Mouse (Mus musculus): Measurements from ENCODE around the gene 1700021F05Rik.
"Not testable (repeated sequence)": the region's sequence is repeated elsewhere in the genome, so short reads cannot be mapped to it uniquely, and the experiment has no call there.

1700021F05Rik gene

DNA sequence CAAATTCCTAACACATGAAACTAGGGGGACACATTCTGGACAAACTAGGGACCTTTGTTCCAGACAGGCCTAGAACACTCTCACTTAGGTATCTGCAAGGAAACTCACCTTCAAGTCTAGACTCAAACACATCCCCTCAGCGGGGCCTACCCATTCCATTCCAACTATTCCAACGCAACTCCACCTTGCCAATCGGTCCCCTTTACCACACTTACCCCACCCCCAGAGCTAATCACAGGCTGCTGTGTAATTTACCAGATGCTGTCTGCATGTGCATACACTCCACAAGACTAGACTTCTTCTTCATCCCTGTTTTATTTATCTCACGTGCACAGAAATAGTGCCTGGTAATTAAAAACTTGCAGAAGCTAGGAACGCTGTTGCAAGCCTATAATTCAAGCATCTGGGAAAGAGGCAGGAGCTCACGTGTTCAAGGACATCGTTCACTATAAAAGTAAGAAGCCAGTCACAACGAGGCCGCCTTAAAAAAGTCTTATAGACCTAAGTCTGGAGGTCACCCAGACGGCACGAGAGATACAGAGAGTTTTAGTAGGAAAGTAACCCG, 966 bp downstream of the 1700021F05Rik start:
- no peak for DNase-seq (ENCODE audit: low spot score in 2 of 2)

DNA sequence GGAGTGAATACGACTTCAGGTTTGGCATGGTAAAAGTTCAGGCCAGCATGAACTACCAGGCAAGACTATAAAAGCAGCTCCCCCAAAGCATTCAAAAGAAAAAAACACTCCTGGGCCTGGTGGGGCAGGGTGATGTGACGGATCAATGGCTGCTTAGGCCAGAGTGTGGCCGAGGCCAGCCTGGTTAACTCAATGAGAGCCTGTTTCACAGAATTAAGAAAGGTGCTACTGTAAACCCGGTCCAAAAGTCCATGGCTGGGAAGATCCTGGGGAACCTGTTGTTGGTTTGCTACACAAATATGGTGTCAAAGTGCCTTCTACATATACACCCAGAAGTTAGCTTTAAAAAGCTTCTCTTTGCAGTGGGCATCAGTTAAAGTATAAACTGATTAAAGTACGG, 2.0 kb downstream of the 1700021F05Rik start:
- DNase-seq (ENCODE audit: low spot score in 2 of 2) = no peak

DNA sequence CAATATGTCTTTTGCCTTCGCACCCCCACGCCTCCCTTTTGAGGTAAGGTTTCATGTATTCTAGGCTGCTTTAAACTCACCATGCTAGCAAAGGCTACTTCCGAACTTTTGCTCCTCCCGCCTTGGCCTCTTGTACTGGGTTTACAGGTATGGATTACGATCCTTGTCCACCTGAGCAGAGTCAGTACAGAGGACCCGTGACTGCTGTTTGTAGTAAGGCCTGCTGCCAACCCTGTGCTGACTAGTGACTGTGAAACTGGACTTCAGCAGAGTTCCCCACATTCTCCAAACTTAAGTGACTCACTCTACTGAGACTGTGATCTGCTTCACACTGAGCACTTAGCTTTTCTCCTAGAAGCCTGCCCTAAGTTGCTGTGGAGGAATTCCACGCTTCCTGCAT, 3.1 kb downstream of the 1700021F05Rik start:
- DNase-seq (ENCODE audit: low spot score in 2 of 2) = no peak

DNA sequence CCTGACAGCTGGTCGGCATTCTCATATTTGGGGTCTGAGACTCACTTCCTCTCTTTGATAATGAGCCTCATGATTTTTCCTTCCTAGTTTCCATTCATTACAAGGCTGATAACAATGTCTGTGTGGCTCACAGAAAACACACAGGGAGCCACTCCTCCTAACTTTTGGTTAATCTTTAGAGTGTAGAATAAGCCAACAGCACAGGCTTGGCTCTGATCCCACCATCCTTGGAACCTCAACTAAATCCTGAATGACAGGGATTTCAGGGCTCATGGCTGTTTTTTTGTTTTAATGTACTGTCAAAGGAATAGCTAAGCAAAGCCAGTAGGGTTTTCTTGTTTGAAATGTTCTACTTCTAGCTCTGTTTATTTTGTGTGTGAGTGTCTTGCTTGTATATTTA, 6.4 kb downstream of the 1700021F05Rik start:
- no peak for DNase-seq (ENCODE audit: low spot score in 2 of 2)

DNA sequence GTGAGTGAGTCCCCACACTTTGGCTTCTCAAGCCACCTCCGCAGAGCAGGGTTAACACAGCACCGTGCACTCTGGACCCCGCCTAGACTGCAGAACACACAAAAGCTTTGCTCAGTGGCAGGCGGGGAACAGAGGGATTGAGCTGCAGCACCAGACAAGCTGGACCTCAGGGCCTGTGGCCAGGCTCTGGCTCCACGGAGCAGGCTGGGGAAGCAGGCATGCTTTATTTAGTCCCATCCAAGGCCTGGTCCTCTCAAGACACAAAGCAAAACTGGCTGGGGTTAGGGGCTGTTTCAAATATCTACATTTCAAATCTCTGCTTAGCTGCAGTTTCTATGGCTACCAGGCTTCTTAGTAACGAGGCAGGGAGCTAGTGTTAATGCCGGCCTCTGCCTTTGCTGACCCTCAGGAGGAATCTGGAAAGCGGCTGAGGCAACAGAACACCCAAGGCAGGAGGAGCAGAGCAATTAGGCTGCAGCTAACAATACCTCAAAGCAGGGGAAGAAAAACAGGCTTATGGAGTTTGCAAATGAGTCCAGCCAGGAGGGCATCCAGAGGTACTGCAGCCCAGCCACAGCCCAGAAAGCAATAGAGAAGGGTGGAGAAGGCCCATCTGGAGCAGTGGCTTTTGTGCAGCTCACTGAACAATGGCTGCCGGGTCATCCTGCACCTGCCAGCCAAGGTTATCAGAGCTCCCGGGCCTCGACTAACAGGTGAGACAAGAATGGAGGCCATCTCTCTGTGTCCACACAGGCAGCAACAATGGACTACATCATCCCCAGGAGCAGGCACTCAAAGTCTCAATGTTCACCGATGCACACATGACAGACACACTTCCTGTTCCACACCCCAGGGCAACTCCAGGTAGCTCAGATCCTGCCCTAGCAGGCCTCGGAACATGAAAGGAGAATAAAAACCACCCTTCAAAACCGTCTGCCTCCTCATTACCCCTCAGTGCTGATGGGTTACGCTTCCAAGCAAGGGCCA, 13.2 kb downstream of the 1700021F05Rik start:
- no peak for DNase-seq (ENCODE audit: low spot score in 2 of 2)

DNA sequence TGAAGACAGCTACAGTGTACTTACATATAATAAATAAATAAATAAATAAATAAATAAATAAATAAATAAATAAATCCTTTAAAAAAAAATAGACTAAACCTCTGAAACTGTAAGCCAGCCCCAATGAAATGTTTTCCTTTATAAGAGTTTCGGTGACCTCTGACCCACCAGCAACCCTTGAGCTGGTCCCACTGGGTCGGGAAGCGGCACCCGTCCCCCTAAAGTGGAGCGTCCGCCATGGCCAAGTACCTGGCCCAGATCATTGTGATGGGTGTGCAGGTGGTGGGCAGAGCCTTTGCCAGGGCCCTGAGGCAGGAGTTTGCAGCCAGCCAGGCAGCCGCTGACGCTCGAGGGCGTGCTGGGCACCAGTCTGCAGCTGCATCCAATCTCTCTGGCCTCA, 16.9 kb downstream of the 1700021F05Rik start, which contains the start of gene Gm9803:
Gene Gm9803 (plus strand): TSS at position 154 of the 400 bp plus-strand sequence.
- not testable (repeated sequence) for DNase-seq (ENCODE audit: low spot score in 2 of 2)

DNA sequence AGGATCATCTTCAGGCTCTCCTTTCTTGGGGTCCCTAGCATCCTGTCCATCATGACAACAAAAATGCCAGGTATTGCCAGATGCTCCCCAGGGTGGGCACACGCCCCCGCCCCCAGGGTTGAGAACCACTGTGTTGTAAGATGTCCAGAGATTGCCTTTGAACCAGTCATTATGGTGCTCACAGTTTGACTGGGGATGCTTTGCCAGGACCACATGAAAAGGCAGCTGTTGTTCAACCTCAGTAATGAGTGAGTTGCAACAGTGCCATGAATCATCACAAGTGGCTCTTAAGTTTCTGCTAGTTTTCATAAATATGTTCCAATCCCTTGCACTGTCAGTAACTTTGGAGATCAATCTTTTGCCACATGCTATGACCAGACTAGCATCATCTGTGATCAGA, 20.8 kb downstream of the 1700021F05Rik start:
- no peak for DNase-seq (ENCODE audit: low spot score in 2 of 2)

DNA sequence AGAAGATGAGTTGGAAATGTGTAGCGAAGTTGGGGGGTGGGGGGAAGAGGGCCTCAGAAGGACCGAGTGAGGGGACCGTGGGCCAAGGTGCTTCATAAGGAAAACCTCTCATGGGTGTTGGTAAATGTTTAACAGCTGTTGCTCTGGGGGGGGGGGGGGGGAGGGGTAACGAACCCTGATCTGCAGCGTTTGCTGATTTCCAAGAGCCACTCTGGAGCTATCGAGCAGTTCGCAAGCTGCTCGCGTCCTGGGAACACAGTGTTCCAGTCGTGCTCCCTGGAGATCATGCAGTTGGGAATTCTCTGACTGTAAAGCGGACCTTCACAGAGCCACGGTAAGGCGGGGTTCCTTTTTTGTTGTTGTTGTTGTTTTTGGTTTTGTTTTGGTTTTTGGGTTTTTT, 22.4 kb downstream of the 1700021F05Rik start:
- no peak for DNase-seq (ENCODE audit: low spot score in 2 of 2)

DNA sequence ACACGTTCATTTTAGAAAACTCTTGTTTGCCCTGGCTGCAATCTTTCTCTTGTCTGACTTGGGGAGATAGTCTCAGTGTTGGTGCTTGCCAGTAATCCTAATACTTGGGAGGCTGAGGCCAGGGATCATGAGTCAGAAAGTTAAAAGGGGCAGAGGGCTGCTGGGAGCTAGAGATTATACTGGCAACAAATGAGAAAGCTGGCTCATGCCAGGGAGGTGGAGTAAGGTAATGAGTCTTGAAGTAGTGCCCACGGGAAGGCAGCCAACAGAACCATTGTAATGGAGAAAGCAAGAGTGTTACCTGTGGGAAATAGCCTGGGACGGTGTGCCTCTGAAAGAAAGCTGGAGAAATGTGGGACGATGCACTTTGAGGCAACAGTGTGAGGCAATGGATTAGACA, 23.0 kb downstream of the 1700021F05Rik start:
- no peak for DNase-seq (ENCODE audit: low spot score in 2 of 2)

DNA sequence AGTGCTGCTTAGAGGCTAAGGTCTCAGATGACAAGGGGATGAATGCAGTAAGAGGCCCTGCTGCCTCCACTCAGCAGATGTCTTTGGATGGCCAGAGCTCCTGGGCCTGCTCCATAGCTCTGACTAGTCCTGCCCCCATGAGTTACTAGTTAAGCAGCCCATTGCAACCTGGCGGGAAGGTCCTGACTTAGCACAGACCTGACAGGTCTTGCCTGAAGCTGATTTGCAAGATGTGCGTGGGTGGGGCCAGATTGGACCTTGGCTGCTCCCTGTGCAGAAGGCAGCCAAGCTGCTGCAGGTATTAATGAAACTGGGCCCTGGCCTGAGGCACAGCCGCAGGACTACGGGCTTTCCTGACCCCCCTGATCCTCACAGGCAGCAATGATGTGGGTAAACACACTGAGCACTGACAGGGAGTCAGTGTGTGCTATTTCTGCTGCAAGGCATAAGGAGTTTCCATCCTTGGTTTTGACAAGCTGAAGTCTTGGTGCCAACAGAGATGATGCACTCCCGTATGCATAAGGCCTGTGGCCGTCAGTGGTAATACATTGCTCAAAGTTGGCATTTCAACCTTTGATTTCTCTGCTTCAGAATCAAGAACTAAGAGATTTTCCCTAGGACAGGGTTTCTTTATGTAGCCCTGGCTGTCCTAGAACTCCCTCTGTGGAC, 23.7 kb downstream of the 1700021F05Rik start:
- no peak for DNase-seq (ENCODE audit: low spot score in 2 of 2)

DNA sequence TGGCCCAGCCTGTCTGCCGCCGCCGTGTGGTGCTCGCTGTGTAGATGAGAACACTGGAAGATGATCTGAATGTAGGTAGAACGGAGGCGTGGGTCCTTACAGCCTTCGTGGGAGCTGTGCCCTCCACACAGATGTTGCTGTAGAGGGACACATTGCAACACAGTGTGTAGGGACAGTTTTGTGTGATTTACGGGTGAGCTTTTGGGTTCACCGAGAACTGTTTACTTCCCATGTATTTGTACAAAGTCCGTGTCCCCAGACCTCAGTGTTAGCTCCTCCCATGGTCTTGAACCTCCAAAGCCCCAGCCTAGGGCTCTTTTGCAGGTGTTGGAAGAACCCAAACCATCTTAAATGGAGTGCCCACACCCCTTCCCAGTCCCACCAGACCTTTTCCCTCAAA, 27.8 kb downstream of the 1700021F05Rik start:
- DNase-seq (ENCODE audit: low spot score in 2 of 2) = no peak

DNA sequence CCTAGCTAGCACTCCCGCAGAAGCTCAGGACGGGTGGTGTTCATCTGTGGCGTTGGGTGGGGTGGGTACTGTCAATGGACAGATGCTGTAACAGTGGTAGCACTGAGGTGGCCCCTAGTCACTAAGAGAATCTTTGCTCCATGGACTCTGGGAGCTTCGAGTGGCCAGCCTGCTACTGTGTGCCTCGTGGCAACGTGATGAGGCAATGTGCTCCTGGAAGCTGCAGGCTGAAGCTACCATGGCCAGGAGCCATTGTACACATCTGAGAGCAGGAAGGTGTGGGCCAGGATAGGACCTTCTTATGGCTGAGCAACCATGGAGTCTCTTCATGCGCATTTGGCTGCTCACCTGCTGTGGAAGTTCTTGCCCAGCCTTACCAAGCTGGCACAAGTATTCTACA, 31.6 kb downstream of the 1700021F05Rik start:
- no peak for DNase-seq (ENCODE audit: low spot score in 2 of 2)

DNA sequence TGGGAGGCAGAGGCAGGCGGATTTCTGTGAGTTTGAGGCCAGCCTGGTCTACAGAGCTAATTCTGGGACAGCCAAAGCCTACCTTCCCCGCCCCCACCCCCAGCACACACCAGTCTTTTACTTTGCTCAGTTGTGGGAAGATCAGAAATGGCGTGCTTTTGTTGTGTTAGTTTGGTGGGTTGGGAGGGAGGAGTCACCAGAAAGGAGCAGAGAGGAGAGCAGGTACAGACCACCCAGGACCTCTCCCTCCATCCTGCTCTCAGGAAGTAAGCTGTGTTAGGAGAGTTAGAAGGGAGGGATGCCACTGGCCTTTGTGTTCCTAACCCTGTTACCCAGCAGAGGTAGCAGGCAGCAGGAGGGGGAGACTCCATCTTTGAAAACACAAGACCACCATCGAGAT, 33.7 kb downstream of the 1700021F05Rik start:
- no peak for DNase-seq (ENCODE audit: low spot score in 2 of 2)

DNA sequence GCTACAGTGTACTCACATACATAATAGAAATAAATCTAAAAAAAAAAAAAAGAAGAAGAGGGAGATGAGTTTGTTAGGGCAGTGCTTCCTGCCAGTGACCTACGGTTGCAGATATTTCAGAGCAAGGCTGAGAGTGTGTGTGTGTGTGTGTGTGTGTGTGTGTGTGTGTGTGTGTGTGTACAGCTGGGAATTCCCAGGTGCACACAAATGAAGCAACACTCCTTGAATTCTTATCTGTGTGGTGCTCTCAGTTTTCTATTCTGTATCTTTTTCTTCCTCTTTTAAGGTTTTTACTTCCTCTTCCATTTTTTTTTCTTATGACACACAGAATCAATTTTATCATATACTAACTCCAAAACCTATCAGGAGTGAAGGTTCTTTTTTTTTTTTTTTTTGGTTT, 36.5 kb downstream of the 1700021F05Rik start:
- DNase-seq (ENCODE audit: low spot score in 2 of 2) = no peak

DNA sequence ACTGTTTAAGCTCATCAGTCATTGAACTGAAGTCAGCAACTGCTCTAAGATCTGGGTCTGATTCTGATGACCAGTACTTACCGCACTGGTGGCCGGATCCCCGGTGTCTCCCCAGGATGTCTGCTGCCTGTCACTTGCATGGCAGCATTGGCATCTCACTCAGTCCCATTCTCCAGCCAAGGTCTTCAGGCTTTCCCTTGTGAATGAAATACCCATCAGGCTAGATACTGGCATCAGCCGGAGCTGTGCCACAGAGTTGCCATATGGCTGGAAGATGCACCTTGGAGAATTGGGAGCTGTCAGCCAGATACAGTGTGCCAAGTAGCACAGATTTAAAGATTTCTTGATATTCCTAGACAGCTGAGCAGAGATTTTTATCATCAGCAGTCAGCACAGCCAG, 38.2 kb downstream of the 1700021F05Rik start:
- DNase-seq (ENCODE audit: low spot score in 2 of 2) = no peak

DNA sequence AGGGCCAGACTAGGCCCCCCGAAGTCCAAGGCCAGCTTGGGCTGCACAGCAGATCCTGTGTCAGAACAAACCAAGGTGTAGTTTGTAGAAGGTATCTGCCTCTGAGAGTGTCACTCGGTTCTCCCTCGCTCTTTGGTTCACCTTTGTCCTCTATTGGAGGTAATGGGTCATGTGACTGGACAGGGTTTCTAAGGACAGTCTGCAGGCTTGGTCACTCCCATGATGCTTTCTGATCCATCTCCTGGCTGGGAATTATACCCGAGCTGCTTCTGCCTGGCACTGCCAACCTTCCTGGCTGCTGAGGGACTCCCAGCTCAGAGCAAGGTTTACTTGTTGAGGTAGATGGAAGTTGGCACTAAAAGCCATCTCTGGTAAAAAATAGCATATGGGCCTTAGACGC, 49.9 kb downstream of the 1700021F05Rik start:
- no peak for DNase-seq (ENCODE audit: low spot score in 2 of 2)

DNA sequence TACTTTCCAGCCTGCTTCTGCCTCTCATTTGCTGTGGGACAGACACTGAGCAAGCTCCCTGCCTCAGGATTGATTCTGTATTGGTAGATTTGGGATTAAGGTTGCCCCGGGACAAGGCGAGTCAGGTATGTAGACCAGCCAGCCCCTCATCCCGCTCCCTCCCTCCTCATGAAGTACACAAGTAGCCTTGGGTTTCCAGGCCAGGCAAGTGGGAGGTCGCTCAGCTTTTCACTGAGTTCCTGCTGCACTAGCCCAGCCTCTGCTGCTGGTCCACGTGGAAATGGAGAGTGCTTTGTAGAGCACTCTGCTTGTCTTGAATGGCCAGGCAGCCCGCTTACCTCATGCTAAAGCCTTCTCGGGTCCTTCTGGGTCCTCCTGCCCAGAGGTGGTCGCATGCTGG, 50.8 kb downstream of the 1700021F05Rik start:
- DNase-seq (ENCODE audit: low spot score in 2 of 2) = no peak

DNA sequence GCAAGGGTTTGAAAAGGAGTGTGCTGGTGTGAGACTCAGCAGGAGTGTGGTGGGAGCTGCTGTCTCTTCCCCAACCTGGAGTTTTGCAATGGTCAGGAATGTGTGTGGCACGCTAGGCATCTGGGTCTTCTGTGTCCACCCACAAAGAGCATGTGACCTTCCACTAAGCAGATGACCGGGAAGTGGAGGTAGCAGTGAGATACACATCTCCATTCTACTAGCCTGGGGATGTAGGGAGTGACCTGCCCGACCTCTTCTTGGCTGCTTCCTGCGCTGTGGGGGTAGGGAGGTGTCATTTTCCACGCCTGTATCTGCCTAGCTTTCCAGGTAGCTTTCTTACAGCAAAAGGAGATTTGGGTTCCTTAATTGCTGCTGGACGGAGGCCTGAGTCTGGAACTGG, 51.2 kb downstream of the 1700021F05Rik start:
- no peak for DNase-seq (ENCODE audit: low spot score in 2 of 2)

DNA sequence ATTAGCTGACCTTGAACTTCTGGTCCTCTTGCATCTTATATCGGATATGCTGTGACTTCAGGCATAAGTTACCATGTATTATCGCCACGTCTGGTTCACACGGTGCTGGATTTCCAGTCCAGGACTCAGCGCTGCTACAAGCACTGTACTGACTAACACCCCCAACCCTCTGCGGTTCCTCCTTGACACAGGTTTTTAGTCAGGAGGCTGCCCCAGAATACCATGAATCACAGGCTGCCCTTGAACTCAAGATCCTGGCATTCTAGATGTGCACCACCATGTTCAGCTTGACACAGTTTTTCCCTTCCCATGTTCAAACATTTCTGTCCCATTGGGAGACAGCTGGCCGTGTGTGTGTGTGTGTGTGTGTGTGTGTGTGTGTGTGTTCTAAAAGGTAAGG, 51.7 kb downstream of the 1700021F05Rik start:
- no peak for DNase-seq (ENCODE audit: low spot score in 2 of 2)

DNA sequence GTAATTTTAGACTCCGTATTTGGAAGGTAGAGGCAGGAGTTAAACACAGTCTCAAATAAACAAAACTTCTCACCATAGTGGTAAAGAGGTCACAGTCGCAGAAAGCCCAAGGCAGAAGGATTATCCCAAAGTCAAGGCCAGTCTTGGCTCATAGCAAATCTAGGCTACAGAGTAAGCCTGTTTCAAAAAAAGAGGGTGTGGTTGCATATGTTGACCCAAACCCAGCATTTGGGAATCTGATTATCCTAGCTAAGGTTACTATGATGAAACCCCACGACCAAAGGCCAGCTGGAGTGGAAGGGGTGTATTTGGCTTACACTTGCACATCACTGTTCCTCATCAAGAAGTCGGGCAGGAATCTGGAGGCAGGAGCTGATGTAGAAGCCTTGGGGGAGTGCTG, 52.5 kb downstream of the 1700021F05Rik start:
- no peak for DNase-seq (ENCODE audit: low spot score in 2 of 2)

DNA sequence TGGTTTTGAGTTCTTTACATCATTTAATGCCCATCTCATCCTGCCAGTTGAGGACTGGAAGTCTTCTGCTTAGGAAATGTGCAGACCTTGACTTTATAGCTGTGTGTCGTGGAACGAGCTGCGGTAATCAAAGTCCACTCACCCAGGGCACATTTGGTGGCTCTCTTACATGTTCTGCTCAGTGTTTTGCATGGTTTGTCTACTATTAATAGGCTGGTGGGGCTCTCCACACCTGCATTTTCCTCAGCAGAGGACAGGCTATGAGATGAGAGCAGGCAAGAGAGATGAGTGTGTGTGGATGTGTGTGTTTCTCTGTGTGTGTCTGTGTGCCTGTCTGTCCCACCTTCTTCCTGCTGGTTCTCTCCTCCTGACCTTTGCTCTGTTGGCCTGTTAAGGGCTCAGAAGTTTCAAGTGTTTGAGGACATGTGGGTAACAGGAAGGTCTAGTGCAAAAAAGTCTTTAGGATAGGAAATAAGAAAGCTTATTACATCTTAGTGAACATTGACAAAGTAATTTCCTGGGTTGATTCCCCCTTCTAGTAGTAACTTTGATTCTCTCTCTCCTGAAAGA, 53.3 kb downstream of the 1700021F05Rik start:
- no peak for DNase-seq (ENCODE audit: low spot score in 2 of 2)

DNA sequence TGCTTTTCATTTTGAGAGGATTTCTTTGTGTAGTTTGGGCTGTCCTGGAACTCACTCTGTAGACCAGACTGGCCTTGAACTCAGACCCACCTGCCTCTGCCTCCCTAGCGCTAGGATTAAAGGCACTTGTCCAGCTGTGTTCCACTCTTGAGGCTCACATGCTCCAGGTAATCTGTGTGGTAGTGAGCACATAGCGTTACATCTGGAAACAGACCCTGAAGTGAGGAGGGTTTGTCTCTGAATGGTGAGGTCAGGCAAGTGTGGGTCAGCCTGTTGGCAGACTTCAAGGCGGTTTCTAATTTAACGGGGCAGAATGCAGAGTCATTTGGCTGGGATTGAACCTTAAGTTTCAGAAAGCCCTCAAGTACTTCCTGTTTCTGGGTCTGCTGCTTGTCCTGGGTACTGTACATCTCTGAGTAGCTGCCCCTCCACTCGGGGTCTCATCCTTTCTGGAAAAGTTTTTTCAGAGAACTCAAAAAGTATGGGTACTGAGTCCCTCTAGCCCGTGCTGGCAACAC, 55.0 kb downstream of the 1700021F05Rik start:
- no peak for DNase-seq (ENCODE audit: low spot score in 2 of 2)

Data from urinary bladder, adult 18-20 months (tissue).